Mouse (Mus musculus): ENCODE data around the gene Riiad1.

The Riiad1 gene

DNA sequence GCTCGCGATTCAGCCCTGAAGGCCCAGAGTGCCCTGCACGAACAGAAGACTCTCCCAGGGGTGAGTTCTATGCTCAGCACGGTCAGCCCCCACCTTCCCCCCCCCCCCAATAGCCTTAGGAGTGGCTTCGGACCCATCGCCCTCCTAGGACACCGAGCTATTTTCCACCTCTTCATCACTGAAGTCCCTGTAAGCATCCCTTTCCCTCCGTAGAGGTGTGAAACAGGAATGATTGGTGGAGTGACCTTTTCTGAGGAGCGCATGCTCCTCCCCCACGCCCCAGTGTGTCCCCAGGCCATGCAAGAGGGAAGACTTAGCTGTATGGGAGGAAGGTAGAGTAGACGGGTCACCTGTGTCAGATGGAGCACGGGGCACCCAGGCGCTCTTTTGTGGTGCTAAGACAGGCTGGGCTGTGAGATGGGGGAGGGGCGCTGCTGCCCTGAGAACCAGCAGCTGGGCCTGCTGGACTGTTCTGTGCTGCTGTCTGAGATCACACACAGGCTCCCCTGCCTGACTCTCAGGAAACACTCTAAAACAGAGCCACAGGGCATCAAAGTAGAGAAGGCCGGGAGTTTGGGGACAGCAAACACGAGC lies at the start of gene Riiad1:
Riiad1 (minus strand) TSS at position 51 of the 594 bp plus-strand sequence.
- in situ Hi-C loops (cut with MboI), result no loop called here

DNA sequence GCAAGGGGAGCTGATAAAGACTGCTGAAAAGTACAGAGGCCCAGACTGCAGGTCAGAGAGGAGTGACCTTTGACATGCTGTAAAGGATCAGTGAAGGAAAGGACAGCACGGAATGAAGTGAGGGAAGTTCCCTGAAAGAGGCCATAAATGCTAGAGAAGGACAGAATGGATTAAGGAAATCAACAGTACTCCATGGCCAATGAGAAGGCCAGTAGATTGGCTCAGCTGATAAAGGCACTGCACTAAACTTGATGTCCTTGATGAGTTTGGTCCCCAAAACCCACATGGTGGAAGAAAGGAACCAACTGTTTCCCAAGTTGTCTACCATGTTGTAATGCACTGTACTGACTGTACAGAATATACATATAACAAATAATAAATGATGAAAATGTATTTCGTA lies 46.6 kb upstream of the Riiad1 start:
- in situ Hi-C loops (cut with MboI), result no loop called here

DNA sequence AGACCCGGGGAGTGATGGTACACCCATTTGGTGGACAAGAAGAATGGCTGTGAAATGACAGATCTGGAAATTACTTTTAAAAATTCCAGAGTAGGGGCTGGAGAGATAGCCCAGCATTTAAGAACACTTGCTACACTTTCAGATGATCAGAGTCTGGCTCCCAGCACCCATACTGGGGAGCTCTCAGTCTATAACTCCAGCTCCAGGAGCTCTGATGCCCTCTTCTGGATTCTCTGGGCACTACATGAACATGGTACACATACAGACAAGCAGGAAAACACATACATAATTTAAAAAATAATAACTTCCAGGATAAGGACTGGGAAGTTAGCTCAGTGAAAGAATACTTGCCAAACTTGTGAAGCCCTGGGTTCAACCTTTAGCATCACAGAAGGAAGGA lies 26.5 kb upstream of the Riiad1 start:
- in situ Hi-C loops (cut with MboI), result no loop called here

DNA sequence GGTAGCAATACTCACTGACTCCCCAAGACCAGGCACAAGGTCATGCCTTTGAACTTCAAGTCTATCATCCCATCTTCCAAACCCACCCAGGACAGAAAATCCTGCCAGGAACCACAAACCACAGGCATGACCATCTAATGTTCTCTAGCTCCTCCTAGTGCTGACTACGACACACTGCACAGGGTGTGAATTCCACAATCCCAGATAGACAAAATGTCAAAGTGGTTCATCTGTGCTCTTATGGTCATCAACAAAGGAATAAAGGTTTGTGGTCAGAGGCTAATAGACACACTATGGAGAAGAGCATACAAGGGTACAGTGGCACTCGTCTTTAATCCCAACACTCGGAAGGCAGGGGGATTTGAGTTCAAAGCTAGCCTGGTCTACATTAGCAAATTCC lies 22.1 kb upstream of the Riiad1 start:
- in situ Hi-C loops (cut with MboI), result no loop called here

DNA sequence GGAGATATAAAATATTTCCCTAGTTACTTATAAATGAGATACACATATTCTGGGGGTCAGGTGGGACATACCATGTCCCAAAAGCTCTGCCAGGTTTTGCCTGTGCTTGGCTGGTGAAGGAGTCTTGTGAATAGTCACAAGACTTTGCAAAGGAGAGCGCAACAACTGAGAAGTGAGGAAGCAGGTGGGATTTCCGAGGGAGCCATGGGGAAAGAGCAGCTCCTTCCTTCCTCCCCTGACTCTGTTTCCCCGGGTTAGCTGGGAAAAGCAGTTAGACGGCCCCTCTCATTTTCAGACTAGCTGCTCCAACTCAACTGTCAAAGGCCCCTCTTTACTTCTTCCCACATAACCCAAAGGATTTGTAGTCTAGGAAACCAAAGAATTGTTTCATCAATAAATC lies 17.0 kb upstream of the Riiad1 start:
- in situ Hi-C loops (cut with MboI), result no loop called here

DNA sequence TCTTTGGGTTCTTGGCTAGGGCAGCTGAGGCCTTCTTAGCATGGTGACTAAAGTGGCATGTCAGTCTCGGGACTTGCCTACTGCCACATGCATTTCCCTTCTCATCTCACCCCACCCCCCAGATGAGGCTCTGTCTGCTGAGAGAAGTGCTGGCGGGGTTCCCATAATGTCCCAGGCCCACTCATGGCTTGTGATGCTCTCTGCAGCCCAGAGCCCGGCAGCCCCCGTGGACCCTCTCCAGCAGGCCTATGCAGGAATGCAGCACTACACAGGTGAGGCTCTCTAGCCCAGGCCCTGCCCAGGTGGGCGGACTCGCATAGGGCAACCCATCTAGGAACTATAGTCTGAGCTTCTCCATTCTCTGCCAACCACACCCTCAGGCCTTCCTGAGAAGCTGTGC lies 7.4 kb upstream of the Riiad1 start:
- in situ Hi-C loops (cut with MboI), result no loop called here

DNA sequence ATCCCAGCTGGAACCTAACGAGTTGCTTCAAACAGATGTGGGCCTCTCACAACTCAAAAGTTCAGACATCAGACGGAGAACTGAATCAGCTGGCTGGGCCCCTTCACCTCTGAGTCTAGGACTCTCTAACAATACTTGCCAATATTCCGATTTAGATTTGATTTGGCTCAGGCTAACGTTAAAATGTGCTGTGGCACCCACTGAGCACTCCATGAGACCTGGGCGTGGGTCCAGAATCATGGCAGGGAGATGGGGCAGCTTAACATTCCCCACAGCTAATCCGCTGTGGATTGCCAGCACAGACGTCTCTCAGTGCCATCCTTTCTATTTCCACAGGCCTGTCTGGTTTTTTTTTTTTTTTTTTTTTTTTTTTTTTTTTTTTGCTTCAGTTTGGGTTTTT lies 5.8 kb upstream of the Riiad1 start:
- in situ Hi-C loops (cut with MboI), result no loop called here

DNA sequence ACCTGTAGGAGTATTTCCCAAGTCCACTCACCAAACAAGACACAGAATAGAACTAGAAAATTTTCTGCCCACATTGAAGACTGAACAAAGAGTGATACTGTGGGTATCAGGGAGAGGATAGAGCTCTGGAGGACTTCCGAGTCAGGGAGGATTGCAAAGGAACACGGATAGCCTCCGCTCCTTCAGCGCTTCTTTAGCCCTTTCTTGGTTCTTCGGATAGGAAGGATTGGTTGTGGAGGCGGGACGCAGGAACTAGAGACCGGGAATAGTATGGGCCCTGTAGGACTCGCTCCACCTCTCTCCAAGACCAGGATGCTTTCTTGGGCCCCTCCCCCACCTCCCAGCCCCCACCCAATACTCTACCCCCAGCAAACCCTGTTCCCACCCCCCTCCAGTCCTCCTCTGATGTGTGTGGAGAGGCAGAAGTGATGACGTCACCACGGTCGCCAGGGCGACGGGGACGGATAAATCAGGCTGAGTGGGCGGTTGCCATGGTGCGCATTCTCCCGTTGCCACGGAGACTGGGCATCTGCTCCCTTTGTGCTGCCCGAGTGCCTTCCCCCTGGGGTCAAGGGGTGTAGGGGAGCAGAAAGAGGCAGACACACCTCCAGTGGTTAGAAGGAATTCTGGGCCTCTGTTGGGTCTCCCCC lies 3.8 kb upstream of the Riiad1 start:
- in situ Hi-C loops (cut with MboI), result no loop called here

DNA sequence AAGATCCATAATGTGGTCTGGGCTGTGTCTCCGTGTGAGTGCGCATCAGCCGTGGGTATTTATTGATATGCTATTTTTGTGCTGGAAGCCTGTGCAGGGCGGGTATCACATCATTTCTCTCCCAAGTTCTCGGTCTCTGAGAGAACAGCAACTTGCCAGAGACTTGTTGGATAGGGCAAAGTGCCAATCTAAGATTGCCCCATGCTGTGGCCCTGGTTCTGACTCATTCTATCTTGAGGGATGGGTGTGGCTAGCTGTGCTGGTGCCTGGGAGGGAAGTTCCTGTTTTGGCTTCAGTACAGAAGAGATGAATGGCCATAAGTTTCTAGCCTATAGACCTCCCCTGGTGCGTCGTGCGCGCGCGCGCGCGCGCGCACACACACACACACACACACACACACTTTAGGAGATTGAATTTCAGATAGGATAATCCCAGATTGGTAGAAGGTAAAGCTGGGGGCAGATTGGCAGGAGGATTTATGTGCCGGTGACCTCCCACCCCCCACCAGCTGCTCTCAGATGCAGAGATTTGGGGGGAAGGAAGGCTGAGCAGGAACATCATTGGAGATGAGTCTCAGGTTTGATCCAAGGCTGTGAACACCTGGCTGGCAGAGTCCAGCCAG lies 2.7 kb upstream of the Riiad1 start:
- in situ Hi-C loops (cut with MboI), result no loop called here

DNA sequence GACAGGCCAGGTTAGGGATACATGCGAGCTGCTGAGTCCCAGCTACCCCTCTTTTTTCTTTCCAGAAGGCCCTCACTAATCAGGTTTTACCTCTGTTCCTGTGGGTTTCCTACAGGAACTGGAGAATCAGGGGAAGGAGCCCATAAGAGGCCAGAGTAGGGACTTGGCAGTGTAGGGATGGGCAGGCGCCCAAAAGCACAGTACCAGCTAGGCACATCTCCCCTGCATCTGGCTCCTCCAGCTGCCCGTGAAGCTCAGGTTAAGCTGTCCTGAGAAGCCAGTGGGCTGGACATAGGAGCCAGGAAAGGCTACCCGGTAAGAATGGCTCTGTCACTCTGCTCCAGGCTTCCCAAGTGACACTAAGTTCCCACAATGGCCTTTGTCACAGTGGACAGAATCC lies 1.3 kb upstream of the Riiad1 start:
- in situ Hi-C loops (cut with MboI), result no loop called here

DNA sequence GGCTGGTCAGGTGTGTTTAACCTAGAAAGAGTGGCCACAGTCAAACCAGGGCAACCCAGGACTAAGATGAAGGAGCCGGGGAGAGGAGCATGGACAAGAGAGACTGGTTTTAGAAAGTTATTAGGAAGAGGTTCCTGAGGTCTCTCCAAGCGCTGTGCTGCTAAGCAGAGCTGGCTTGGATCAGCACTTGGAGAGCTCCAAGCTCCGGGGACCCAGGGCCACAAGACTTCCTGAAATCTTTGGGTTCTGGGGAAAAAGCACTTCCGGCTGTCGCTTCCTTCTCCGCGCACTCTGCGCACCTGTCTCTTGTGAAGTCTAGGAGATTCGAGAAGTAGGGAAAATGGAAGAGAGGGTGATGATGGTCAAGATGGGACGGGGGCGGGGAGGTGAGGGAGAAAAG lies 577 bp downstream of the Riiad1 start:
- in situ Hi-C loops (cut with MboI), result no loop called here

DNA sequence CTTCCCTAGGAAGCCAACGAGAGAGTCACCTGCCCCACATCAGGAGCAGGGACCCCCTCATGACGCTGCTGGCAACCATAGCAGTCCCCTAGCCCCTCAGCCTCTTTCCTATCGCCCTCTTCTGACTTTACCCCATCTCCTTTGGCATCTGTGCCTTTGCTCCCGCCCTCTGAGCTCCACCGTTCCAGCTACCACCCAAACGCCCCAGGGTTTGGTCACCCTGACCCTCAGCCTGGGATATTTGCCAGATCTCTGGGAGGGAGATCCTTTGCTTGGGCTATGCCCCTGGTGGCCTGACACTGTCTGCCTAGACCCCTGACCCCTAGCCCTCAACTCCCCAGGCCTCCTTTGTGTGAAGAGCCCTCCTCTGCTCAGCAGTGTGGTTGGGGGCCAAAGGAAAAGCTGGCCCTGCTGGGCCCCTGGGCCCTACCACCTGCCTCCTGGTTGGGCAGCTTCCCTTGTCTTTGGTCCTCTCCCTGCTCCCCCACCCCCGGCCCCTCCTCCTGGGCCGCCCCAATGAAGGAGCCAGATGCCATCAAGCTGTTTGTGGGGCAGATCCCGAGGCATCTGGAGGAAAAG lies 1.5 kb downstream of the Riiad1 start:
- in situ Hi-C loops (cut with MboI), result no loop called here

DNA sequence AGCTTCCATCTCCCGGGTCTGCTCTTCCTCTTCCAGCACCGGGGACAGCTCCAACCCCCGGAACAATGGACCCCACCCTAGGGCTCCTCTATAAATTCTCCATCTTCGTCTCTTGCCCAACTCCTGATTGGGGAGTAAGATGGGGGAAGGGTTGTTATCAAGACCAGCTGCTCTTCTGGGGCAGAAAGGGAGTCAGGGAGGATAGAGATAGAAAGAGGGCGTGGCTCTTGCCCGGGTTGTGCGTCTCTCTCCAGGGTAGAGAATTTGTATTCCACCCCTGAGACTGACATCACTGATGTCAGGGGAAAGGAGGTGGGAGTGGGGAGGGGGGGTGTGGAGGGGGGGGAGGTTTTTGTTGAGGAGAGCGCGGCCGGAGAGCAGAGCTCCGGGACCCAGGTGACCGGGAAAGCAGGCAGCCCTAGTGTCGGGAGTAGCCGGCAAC lies 2.1 kb downstream of the Riiad1 start, which contains the start of gene Celf3:
Celf3 (plus strand) TSS at position 315 of the 442 bp plus-strand sequence.
- in situ Hi-C loops (cut with MboI), result no loop called here

DNA sequence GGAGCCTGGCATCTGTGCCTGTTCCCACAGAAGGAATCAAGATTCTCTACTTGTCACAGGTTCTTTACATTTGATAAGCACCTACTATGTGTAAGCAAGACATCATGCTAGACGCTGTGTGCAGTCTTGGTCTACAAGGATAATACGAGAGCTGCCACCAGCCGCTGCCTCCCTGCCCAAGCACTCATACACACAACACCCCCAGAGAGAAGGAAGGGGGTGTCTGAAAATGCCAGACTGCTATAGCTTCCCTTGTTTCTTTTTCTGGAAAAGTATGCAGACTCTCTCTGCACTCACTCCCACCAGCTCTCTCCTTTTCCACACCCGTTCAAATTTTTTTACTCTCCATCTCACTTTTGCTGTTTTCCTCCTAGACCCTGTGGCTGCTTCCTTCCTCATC lies 2.7 kb downstream of the Riiad1 start:
- in situ Hi-C loops (cut with MboI), result no loop called here

DNA sequence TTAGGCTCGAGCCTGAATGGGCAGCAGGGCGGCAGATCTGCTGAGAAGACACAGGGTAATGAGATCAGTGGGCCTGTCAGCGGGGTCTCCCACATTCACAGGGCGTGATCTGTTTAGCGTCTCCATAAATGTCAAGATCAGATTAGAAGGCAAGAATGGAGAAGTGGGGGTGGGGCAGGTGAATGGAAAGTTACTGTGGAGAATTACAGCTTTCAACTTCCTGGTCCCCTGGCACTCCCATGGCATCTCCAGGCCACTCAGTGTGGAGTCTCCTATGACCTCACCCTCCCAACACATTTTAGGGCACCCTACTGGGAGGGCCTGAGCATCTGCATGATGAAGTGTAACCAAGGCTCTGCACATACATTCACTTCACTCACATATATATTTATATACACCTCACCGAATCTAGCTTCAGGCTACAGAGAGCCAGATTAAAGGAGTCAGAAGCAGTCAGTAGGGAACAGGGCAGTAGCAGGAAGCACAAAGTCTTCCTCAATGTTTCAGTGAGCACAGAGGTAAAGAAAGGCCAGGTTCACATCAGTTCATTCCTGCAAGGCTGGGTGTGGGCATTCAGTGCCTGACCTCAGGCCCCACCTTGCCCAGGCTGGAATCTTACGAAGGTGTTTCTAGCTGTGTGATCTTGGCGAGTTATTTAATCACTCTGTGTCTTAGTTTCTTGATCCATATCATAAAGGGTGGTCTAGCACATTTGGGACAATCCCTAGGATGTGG lies 3.7 kb downstream of the Riiad1 start:
- in situ Hi-C loops (cut with MboI), result no loop called here

DNA sequence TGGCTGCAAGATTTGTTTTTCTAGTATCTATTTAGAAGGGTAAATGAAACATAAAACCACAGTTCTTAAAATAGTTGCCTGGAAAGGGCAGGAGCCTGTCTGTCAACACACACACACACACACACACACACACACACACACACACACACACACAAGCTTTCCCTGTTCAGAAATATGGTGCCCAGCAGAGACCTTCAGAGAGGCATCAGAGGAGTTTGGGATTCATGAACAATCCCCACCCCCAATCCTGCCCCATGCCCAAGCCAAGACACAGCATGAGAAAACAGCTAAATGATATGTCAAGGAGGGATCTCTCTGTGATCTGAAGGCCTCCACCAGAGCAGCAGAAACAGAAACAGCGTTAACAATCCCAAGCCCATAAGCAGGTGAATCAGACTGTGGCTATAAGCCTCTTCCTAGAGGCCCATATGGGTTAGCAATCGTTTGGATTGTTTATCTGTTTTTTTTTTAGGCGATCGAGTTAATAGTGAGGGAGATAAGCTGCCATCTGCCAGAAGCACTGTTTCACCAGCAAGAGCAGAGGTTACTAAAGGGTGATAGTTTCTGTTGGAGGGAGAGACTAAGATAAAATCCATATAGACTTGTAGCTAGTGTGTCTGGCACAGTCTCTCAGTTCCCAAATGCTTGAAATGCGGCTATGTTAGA lies 6.4 kb downstream of the Riiad1 start:
- in situ Hi-C loops (cut with MboI), result no loop called here

DNA sequence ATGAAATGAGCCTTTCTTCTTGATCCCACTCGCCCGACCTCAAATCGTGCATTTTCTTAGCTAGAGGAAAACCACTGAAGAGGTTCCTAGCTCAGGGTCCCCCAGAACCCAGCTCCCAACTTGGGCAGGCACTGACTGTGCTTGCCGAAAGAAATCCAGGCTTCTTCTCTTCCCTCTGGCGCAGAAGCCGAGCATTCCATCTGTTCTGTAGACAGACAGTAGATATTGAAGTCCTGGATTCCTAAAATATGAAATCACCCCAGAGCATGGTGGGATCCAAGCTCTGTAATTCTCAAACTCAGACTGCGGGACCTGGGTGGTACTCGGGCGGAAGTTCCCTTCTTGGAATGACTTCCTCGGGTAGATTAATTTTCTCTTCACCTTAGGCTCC lies 7.0 kb downstream of the Riiad1 start:
- in situ Hi-C loops (cut with MboI), result no loop called here

DNA sequence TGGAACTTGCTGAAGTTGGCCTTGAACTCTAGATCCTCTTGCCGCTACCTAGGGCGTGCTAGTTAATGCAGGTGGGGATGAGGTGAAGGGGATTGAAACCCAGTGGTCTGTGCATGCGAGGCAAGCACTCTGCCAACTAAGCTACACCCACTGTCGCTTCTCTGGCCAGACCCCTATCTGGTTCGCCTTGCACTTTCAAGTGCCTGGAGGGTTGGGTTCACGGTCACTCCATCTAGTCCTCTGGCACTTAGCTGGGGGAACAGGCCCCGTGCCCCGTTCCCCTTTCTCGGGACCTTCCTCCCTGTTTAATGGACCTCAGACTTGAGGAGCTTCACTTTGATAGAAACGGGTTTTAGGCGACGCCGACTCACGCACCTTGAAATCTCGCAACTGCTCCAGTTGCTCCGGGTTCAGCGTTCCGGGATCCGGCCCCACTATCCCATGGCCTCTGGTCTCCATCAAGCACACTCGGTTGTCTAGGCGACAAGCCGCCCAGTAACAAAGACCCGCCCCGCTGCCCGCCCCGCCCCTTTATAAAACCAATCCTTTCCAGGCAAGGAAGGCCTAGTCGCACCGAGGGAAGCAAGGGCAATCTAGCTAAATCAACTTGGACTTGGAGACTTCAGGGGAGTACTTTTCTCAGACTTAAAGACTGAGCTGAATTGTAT lies 7.6 kb downstream of the Riiad1 start:
- in situ Hi-C loops (cut with MboI), result no loop called here

DNA sequence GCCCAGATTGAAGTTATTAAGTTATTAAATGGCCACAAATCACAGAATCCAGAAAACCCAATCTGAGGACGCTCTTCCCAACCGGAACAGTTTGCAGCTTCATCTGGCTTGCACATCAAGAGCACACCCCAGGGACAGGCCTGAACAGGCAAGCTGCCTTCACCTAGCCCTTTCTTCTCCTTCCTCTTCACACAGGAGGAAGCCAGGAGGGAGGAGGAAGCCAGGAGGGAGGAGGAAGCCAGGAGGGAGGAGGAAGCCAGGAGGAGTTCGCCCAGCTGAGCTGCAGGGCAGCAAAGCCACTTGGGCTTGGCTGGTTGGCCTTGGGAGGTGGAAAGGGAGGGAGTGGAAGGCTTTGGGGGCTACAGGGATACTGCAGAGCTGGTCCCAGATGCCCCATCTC lies 11.2 kb downstream of the Riiad1 start:
- in situ Hi-C loops (cut with MboI), result no loop called here

DNA sequence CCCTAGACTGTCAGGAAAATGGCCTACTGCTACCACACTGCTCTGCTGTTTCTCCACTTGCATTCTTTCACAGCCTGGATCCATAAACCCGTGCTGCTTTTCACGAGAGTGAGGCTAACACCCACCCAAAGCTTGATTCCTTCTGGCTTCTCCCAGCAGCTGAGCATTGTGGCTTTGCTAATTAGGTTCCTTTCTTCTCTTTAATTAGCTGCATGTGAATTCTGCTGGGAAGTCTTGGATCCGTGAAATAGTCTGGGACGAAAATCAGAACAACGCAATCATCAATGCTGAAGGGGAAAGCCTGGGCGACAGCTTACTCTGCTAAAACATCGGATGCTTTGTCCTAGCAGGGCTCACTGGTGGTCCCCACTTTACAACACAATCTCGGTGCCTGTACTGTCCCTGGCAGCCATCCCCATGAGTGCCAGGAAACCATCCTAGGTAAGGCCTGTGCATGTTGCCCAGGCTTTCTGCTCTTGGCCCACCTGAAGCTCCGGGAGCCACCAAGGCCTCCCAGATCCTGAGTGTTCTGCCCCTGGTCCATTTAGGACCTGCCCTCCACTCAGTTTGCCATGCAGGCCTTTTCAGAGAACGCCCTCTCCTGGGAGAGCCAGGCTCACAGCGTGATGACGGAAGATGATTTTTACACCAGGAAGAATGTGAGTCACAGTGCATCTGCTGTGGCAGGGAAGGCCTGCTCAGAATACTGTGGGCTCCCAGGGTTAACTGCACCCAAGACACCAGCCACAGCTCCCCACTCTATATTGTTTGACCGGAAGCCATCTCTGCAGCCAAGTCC lies 14.3 kb downstream of the Riiad1 start:
- in situ Hi-C loops (cut with MboI), result no loop called here

Data from mature B cell (primary cell).